Mouse (Mus musculus) layer of hippocampus, adult 9-11 months (tissue): ENCODE measurements at regions not wholly inside any gene's neighbourhood (a gene's known extent, or its start where the extent isn't known, plus 50 kb on each side); places are given as distances from the start of the nearest gene placed in this dataset.
A peak's percentile ranks its signal among the peaks of the same experiment; 100 is the strongest.

Experiments
- DNase-seq: peaks from one replicate; pipeline ENCODE4 v3.0.0; 2022

- DNase-seq = no peak
These were observed 816.0 kb upstream of the Ctnnd2 start for GRCm38 (mm10) chr15:29356395-29356794.

GRCm38 (mm10) chr15:29399881-29400280 is 772.5 kb upstream of the Ctnnd2 start:
- no peak for DNase-seq

- no peak for DNase-seq
These were observed 739.2 kb upstream of the Ctnnd2 start for GRCm38 (mm10) chr15:29433033-29433739.

- DNase-seq = no peak
These were observed 734.6 kb upstream of the Ctnnd2 start for GRCm38 (mm10) chr15:29437699-29438326.

GRCm38 (mm10) chr15:29447876-29448275 is 724.5 kb upstream of the Ctnnd2 start:
- peak; percentile 40 for DNase-seq

- no peak for DNase-seq
These were observed 687.3 kb upstream of the Ctnnd2 start for GRCm38 (mm10) chr15:29485136-29485535.

GRCm38 (mm10) chr15:29529974-29530373 is 642.4 kb upstream of the Ctnnd2 start:
- no peak for DNase-seq

GRCm38 (mm10) chr15:29568411-29568810 is 604.0 kb upstream of the Ctnnd2 start:
- no peak for DNase-seq
